Mouse (Mus musculus): ENCODE results near the gene Klc2. TPM values are rescaled to one million over a fixed set of nuclear protein-coding genes. Genes with fewer than 3 reads are reported as not detected.
"Not testable (repeated sequence)": the region's sequence is repeated elsewhere in the genome, so short reads cannot be mapped to it uniquely, and the experiment has no call there.

Gene Klc2
- total RNA-seq, 2 experiments from 2014 or later = 224 to 226 TPM

GRCm38 (mm10) chr19:5098363-5099143 is 19.8 kb downstream of the Klc2 start, which contains the start of gene Cnih2:
Gene Cnih2 (minus strand): TSS chr19:5098521.
- DNase-seq = peak; percentile 81 to 84

DNA sequence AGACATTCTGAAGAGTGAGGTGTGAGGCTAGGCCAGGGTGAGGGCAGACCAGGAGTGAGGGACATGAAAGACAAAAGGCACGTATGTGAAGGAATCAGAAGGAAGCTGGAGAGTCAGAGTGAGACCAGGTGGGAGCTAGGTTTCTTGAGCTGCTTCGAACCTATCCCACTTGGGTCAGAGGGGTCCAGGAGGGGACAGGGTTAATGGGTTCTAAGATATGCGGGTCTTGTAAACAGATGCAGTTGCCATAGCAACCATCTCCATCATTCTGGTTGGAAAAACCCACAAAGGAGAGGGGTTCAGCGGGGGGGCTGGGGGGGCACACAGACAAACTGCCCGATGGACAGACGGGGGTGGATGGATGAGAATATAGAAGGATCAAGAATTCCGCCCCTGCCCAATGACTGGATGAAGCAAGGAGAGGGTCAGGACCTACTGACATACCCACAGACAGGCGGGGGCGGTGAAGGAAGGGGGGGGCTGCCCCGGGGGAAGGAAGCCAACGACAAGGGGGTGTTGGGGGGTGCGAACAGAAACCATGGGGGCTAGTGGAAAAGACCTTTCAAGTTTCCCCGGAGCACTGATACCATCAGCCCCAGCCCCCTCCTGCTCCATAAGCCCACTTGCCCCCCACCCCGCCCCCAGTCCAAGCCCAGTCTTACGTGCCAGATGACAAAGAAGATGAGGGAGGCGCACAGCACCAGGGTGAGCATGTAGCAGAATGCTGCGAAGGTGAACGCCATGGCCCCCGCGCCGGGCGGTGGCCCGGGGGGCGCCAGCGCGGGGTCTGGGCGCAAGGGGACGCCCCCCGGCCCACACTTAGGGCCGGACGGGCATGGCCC is 20.6 kb downstream of the Klc2 start:
- no peak for DNase-seq

GRCm38 (mm10) chr19:5095887-5096474 is 22.4 kb downstream of the Klc2 start:
- DNase-seq = peak; percentile 79 to 81

- DNase-seq = no peak
Measured at GRCm38 (mm10) chr19:5094746-5095417, 23.5 kb downstream of the Klc2 start.

DNA sequence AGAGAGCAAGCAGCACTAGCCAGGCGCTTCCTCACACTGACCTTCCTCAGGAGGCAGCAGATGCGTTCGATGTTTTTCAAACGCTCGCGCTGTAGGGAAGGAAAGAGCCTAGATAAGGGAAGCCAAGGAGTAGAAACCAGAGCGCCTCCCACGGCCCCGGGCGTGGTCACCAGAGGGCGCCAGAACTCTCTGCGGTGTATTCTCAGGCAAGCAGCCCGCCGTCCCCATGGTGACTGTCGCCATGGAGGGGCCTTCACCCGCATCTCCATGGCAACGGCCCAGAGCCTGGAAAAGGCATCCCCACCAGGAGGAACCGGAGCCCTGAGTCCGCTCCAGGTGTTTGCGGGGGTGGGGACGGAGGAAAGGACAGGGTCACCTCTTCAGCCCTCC is 24.1 kb downstream of the Klc2 start:
- DNase-seq = peak; percentile 96 to 97

DNA sequence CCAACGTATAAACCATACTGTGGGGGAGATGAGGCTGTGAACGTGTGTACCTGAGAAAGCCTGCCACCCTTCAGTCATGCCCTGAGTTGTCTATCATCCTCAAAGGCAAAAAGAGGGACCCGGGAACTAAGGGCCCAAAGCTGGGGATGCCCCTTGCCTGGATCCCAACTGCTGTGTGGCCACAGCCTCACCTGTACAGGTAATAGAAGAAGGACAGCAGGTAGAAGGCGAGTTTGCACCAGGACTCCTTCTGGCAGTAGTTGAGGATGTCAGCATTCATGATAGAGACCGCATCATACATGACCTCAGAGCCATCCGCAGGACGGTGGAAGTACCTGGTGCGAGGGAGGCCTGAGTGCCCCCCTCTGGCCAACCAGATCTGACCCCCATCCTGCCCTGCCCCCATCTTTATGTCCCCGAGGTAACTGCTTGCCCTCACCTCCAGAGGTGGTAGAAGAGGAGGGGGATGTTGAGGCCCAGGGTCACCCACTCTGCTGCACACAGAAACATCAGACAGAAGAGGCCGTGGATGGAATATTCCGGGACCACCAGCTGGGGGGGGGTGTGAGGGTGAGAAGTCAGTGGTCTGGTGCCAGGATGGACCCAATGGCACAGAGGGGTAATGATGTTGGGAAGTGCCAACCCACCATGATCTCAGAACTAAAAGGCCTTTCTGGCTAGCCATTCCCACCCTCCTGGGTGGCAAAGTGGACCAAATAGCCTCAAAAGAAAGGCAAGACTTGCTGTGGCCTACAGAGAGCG is 24.7 kb downstream of the Klc2 start:
- DNase-seq = no peak

DNA sequence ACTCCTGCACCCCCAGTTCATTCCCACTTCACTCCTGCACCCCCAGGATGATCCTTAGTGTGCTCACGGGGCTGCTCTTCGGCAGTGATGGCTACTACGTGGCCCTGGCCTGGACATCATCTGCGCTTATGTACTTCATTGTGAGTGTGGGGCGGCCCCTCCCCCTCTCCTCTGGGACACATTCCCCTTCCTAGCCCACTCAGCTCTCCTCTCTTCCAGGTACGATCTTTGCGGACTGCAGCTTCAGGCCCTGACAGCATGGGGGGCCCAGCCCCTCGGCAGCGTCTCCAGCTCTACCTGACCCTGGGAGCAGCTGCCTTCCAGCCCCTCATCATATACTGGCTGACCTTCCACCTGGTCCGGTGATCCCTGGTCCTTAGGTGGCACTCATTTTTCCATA is 26.3 kb downstream of the Klc2 start:
- DNase-seq = no peak

DNA sequence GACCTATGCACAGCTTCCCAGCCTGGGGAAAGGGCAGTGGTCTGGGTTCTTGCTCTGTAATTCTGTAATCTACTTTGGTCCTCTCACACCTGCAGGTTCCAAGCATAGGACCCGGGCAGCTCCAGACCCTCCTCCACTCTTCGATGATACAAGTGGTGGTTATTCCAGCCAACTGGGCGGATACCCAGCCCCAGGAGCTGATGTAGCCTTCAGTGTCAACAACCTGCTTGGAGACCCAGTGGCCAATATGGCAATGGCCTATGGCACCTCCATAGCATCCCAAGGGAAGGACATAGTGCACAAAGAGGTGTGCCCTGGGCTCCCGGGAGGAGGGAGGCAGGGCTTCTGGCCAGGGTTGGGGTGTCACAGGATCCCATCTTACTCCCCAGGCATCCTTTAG is 29.0 kb downstream of the Klc2 start:
- DNase-seq = no peak

DNA sequence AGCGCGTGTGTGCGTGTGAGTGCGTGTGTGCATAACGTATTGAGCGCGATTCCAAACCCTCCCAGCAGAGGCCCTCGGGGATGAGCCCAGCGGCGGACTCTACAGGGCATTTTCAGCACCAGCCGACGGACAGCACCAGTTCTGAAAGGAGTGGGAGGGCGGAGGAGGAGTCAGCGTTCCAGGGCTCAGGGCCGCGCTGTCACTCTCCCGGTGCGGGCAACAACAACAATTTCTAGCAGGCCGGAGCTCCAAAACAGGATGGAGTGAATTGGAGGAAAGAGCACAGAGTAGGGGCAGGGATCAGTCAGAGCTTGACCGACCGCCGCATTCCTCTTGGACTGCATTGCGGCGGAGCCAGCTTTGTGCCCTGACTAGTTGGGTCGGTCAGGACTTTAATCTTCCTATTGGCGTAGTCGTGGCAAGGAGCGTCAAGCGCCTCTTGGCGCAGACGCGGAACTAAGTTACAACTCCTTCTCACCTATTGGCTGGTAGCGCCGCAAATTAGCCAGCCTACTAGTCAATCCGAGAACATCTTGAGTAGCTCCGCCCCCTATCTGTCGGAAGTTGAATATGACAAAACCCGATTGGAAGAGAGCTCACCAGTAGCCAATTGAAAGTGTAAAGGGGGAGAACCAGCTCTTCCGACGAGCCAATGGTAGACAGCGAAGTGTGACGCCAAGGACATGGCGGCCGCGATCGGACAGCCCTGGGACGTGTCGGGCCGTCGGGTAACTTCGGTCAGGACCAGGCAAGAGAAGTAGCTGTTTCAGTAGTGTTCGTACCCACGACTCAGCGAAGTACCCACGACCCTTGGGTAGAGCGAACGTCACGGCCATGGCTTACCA is 30.3 kb downstream of the Klc2 start, which contains the start of gene Yif1a:
Gene Yif1a, plus strand, starts transcription at position 655 of the 845 bp plus-strand sequence.
- DNase-seq = peak; percentile 92

- DNase-seq = not testable (repeated sequence)
Measured at GRCm38 (mm10) chr19:5086533-5086932, 31.8 kb downstream of the Klc2 start.

- DNase-seq = peak in 1 of 2 experiments; percentile 60
Measured at GRCm38 (mm10) chr19:5085145-5085863, 33.1 kb downstream of the Klc2 start, which contains the start of gene Tmem151a. Gene Tmem151a (minus strand): TSS chr19:5085531.

DNA sequence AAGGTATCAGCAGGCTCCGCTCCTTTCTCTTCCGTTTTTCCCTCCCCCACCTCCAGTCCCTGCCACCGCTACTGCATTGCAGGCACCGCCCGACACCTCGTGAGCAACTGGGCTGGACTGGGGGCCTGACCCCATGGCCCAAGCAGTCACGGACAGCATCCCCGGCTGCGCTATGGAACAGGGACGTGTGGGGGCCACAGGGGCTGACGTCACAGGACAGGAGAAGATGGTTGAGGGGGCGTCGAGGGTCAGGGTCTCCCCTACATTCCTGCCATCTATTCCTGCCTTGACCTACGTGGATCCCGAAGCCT is 33.6 kb downstream of the Klc2 start:
- DNase-seq = peak in 1 of 2 experiments; percentile 23

- peak in 1 of 2 experiments; percentile 5 for DNase-seq
Measured at GRCm38 (mm10) chr19:5083961-5084833, 34.2 kb downstream of the Klc2 start.

DNA sequence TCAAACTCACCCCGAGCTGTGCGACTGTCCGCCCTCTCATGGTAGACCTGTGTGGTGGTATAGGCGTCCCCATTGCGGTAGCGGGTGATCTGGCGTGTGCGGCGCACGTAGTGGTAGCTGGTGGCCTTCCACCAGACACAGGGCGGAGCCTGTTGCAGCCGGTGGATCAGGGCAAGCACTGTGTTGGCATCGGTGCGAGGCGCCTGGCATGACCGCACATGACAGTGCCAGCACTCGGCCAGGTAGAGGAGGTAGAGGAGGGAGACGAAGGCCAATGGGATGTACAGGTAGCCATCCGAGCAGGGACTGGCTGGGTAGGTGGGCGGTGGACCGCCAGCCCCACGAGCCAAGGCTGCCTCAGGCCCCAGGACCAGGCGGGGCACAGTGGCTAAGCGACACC is 35.8 kb downstream of the Klc2 start:
- DNase-seq = no peak

DNA sequence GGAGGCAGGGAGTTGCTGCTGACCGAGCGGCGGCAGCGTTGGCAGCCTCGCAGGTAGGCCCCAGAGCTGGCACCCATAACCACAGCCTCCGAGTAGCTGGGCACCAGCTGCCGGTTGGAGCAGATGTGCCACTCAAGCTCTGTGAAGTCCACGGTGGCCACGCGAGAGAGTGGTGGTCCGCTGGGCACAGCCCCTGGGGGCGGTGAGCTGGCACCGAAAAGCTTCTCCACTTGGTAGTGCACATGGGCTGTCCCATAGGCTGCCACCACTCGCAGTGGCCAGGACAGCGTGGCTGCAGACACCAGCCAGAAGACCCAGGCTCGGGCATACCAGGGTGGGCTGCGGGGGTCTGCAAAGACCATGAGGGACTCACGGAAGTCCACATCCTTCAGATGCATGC is 36.4 kb downstream of the Klc2 start:
- DNase-seq = peak in 1 of 2 experiments; percentile 21

DNA sequence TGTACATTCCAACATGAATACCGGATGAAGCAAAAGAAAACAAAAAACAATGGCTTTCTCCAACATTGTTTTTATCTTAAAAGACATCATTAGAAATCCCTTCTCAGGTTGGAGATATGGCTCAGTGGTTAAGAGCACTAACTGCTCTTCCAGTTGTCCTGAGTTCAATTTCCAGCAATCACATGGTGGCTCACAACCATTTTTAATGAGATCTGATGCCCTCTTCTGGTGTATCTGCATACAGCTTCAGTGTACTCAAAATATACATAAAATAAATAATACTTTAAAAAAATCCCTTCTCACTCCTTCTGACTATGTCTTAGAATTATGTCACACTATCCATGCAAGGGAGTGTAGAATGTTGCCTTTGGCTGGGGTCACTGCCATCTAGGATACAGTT is 39.1 kb downstream of the Klc2 start:
- DNase-seq = no peak

DNA sequence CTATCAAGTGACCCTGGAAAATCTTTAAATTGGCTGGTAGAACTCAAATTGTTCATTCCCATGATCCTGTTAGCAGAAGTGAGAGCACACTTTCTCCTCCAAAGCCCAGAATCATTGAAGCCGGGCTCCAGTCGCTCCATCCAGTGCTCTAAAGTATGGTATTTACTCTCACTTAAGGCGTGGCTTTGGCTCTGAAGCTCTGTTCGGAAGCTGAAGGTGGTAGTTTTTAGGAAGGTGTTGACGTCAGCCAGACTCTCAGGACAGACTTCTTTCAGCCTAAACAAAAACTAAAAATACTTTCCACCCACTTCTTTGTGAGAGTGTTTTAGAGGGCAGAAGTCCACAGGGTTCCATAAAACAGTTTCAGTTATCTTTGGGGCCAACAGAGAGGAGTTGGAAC is 44.8 kb downstream of the Klc2 start:
- DNase-seq = no peak

DNA sequence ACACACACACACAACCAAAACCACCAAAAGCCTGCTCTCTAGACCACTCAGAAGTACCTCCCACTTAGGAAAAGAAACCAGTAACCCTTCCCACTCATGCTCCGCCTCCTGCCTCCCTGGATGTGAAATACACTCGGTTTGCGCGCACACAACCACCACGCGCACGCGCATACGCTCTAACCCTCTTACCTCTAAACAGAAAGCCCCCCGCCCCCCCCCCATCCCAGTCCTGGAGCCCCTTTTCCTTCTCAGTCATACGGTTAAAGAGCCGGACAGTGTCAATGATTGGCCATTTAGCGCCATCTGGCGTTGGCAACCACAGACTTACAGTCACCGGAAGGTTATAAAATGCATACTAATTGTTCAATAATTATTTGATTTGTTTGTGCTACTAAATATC is 45.3 kb downstream of the Klc2 start:
- peak in 1 of 2 experiments; percentile 20 for DNase-seq

Measured in layer of hippocampus, postnatal 36 days (tissue).